Mouse (Mus musculus): ENCODE measurements around the gene Nek8. TPM values are rescaled to one million over a fixed set of nuclear protein-coding genes. Genes with fewer than 3 reads are reported as not detected.

Nek8 gene
- total and polyA plus RNA-seq, 2 experiments from 2014 or later = 8.1 to 24.6 TPM

DNA sequence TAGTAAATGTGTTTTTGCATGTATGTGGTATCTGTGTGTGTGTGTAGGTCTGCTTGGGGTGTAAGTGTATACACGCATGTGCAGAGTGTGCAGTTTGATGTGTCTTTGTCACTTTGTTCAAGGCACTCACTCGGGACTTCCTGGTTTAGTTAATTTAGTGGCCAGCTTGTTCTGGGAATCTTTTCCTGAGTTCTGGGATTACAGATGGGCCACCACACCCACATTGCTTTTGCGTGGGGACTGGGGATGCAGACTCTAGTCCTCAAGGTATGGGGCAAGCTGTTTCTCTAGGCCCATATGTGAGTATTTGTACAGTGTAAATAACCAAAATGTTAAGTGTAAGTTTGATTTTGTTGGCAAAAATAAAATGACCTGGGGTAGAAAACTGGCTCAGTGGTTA is 42.1 kb downstream of the Nek8 start:
- no peaks in the 10 kb centered on the region for H3K27me3 ChIP-seq (ENCODE audit: control insufficient read depth, insufficient read depth, low read length)
- no peak overlapping the region for H3K27ac ChIP-seq (ENCODE audit: low read depth)
- H3K36me3 ChIP-seq (replicated peaks; ENCODE audit: control insufficient read depth, insufficient read depth, low read length) = no peaks in the 10 kb centered on the region
- no peak for ATAC-seq (ENCODE audit: insufficient read depth, low read depth)
- no peak for DNase-seq (ENCODE audit: low spot score)
- TF ChIP-seq CTCF (IDR thresholded peaks at IDR 0.05; ENCODE audit: low read depth) = no peak
- TF ChIP-seq EP300 (IDR thresholded peaks at IDR 0.05; ENCODE audit: low read depth) = no peak
- H3K4me1 ChIP-seq (ENCODE audit: control insufficient read depth, insufficient read depth) = peaks cover 29% of the 10 kb centered on the region
- no peak overlapping the region for H3K9ac ChIP-seq (replicated peaks; ENCODE audit: low read depth, low read length)
- H3K4me2 ChIP-seq (ENCODE audit: low read depth, low read length) = no peak overlapping the region
- no peaks in the 10 kb centered on the region for H3K9me3 ChIP-seq (replicated peaks; ENCODE audit: control insufficient read depth, low read length)
- no peak overlapping the region for H3K4me3 ChIP-seq (ENCODE audit: low read depth, low read length)
- WGBS = 81% methylated on average over 3 of the region's 3 CpGs

DNA sequence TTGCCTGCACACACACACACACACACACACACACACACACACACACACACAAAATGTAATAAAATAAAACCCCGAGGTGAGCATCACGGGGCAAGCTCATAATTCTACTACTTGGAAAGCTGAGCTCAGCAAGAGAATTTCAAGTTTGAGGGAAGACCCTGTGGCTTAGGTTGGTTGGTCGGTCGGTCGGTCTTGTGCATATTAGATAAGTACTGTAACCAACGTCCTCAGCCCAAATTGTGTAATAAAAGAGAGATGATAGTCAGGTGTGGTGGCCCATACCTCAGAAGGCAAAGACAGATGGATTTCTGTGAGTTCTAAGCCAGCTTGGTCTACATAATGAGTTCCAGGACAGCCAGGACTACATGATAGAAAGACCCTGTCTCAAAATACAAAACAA is 42.6 kb downstream of the Nek8 start:
- no peak for ATAC-seq (ENCODE audit: insufficient read depth, low read depth)
- Histone ChIP-seq H3K4me1 (ENCODE audit: control insufficient read depth, insufficient read depth) (peaks cover 34% of the 10 kb centered on the region), H3K27ac (ENCODE audit: low read depth) (no peak overlapping the region), H3K4me2 (ENCODE audit: low read depth, low read length) (no peak overlapping the region), H3K4me3 (ENCODE audit: low read depth, low read length) (no peak overlapping the region), H3K9ac (replicated peaks; ENCODE audit: low read depth, low read length) (no peak overlapping the region), H3K27me3 (ENCODE audit: control insufficient read depth, insufficient read depth, low read length) (no peaks in the 10 kb centered on the region), H3K9me3 (replicated peaks; ENCODE audit: control insufficient read depth, low read length) (no peaks in the 10 kb centered on the region), H3K36me3 (replicated peaks; ENCODE audit: control insufficient read depth, insufficient read depth, low read length) (no peaks in the 10 kb centered on the region)
- WGBS = 84% methylated on average over 6 of the region's 6 CpGs
- DNase-seq (ENCODE audit: low spot score) = no peak
- TF ChIP-seq EP300 (IDR thresholded peaks at IDR 0.05; ENCODE audit: low read depth) (no peak), CTCF (IDR thresholded peaks at IDR 0.05; ENCODE audit: low read depth) (no peak)

DNA sequence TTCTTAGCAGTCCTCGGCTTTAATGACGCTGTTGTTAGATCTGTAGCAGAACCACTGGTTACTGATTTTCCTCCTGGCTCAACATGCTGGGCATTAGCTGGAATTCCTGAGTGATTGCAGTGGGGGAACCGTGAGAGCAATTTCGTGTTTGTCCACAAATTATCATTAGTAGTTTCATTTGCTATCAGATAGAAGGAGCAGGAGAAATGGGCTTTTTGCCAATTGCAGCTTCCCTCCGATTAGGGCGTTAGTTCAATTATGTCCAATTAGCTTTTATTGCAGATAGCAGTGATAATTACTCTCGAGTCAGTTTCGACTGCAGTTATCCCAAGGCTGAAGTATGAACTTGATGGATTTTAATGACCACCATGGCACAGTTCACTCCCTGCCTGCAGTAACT is 47.0 kb downstream of the Nek8 start:
- Histone ChIP-seq H3K36me3 (replicated peaks; ENCODE audit: control insufficient read depth, insufficient read depth, low read length) (no peaks in the 10 kb centered on the region), H3K4me2 (ENCODE audit: low read depth, low read length) (no peak overlapping the region), H3K9me3 (replicated peaks; ENCODE audit: control insufficient read depth, low read length) (no peaks in the 10 kb centered on the region), H3K27ac (ENCODE audit: low read depth) (0 out of 2 replicates have a peak overlapping the region, but pooled peaks have one; percentile 8), H3K4me3 (ENCODE audit: low read depth, low read length) (no peak overlapping the region), H3K9ac (replicated peaks; ENCODE audit: low read depth, low read length) (no peak overlapping the region), H3K4me1 (ENCODE audit: control insufficient read depth, insufficient read depth) (peaks cover 26% of the 10 kb centered on the region), H3K27me3 (ENCODE audit: control insufficient read depth, insufficient read depth, low read length) (no peaks in the 10 kb centered on the region)
- WGBS = 38% methylated on average over 8 of the region's 8 CpGs
- DNase-seq (ENCODE audit: low spot score) (no peak), ATAC-seq (ENCODE audit: insufficient read depth, low read depth) (no peak)
- no peak for TF ChIP-seq CTCF (IDR thresholded peaks at IDR 0.05; ENCODE audit: low read depth)
- no peak for TF ChIP-seq EP300 (IDR thresholded peaks at IDR 0.05; ENCODE audit: low read depth)

DNA sequence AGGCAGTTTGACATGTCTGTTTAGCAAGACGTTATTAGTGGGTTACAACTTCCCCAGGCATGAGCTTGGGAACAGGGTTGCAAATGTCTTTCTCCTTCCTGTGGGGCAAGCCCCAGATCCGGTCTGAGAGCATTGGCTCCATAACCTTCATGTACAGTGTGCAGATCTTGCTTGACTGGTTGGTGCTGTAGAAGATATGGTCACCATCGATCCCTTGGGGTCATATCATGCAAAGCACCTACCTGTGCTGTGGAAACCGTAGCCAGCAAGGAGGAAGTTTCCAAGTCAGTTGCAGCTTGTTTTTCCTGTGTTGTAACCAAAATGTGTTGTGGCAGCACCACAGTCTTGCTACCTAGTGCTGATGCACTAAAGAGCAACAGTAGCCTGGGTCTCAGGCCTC is 49.7 kb downstream of the Nek8 start:
- Histone ChIP-seq H3K4me2 (ENCODE audit: low read depth, low read length) (no peak overlapping the region), H3K27me3 (ENCODE audit: control insufficient read depth, insufficient read depth, low read length) (no peaks in the 10 kb centered on the region), H3K9me3 (replicated peaks; ENCODE audit: control insufficient read depth, low read length) (no peaks in the 10 kb centered on the region), H3K4me1 (ENCODE audit: control insufficient read depth, insufficient read depth) (peaks cover 15% of the 10 kb centered on the region; the same call in 1 of the 2 replicates), H3K9ac (replicated peaks; ENCODE audit: low read depth, low read length) (no peak overlapping the region), H3K27ac (ENCODE audit: low read depth) (no peak overlapping the region), H3K4me3 (ENCODE audit: low read depth, low read length) (no peak overlapping the region), H3K36me3 (replicated peaks; ENCODE audit: control insufficient read depth, insufficient read depth, low read length) (no peaks in the 10 kb centered on the region)
- no peak for ATAC-seq (ENCODE audit: insufficient read depth, low read depth)
- no peak for DNase-seq (ENCODE audit: low spot score)
- TF ChIP-seq CTCF (IDR thresholded peaks at IDR 0.05; ENCODE audit: low read depth) = no peak
- no peak for TF ChIP-seq EP300 (IDR thresholded peaks at IDR 0.05; ENCODE audit: low read depth)
- WGBS = 64% methylated on average over 4 of the region's 4 CpGs

DNA sequence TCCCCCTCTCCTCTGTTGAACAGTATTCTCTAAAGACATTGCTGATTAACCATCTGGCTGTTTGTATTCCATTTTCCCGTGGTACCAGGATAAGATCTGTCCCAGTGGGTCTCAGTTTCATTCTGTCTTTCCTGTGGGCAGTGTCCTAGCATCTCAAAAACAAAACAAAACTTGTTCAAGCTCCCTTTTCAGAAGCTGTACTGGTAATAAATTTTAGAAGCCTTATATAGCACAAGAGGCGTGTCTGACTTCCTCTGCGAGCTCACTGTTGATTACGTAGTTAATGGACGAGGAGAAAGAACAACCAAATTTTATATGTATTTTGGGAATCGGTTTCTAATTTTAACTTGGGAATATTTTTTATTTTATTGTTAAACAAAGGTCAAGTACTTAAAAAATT is 50.8 kb downstream of the Nek8 start:
- no peaks in the 10 kb centered on the region for H3K36me3 ChIP-seq (replicated peaks; ENCODE audit: control insufficient read depth, insufficient read depth, low read length)
- WGBS = 64% methylated on average over 6 of the region's 6 CpGs
- TF ChIP-seq EP300 (IDR thresholded peaks at IDR 0.05; ENCODE audit: low read depth) = no peak
- TF ChIP-seq CTCF (IDR thresholded peaks at IDR 0.05; ENCODE audit: low read depth) = no peak
- H3K9ac ChIP-seq (replicated peaks; ENCODE audit: low read depth, low read length) = no peak overlapping the region
- peaks cover 19% of the 10 kb centered on the region; the same call in 1 of the 2 replicates for H3K4me1 ChIP-seq (ENCODE audit: control insufficient read depth, insufficient read depth)
- no peaks in the 10 kb centered on the region for H3K27me3 ChIP-seq (ENCODE audit: control insufficient read depth, insufficient read depth, low read length)
- H3K4me2 ChIP-seq (ENCODE audit: low read depth, low read length) = no peak overlapping the region
- H3K27ac ChIP-seq (ENCODE audit: low read depth) = 0 out of 2 replicates have a peak overlapping the region, but pooled peaks have one; percentile 43
- ATAC-seq (ENCODE audit: insufficient read depth, low read depth) = no peak
- H3K9me3 ChIP-seq (replicated peaks; ENCODE audit: control insufficient read depth, low read length) = no peaks in the 10 kb centered on the region
- no peak for DNase-seq (ENCODE audit: low spot score)
- H3K4me3 ChIP-seq (ENCODE audit: low read depth, low read length) = no peak overlapping the region

DNA sequence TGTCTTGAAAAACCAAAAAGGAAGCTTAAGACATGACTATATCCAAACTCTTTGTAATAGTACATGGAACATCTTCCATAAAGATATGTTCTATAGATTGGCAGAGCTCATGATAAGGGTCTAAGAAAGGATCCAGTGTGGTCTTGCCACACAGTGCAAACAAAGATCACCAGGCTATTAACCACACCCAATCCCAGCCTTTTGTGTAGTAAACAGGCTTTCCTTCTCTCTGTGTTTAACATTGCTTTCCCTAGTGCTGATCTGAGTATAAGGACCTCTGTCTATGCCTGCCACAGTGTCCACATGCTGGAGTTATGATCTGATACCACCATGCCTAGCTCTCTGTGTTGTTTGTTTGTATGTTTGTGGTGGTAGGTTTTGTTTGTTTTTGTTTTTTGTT is 52.7 kb downstream of the Nek8 start:
- no peaks in the 10 kb centered on the region for H3K36me3 ChIP-seq (replicated peaks; ENCODE audit: control insufficient read depth, insufficient read depth, low read length)
- H3K9me3 ChIP-seq (replicated peaks; ENCODE audit: control insufficient read depth, low read length) = no peaks in the 10 kb centered on the region
- H3K27ac ChIP-seq (ENCODE audit: low read depth) = no peak overlapping the region
- no peak overlapping the region for H3K4me3 ChIP-seq (ENCODE audit: low read depth, low read length)
- ATAC-seq (ENCODE audit: insufficient read depth, low read depth) (no peak), DNase-seq (ENCODE audit: low spot score) (no peak)
- no peak for TF ChIP-seq CTCF (IDR thresholded peaks at IDR 0.05; ENCODE audit: low read depth)
- peaks cover 21% of the 10 kb centered on the region for H3K4me1 ChIP-seq (ENCODE audit: control insufficient read depth, insufficient read depth)
- H3K4me2 ChIP-seq (ENCODE audit: low read depth, low read length) = no peak overlapping the region
- no peaks in the 10 kb centered on the region for H3K27me3 ChIP-seq (ENCODE audit: control insufficient read depth, insufficient read depth, low read length)
- no peak overlapping the region for H3K9ac ChIP-seq (replicated peaks; ENCODE audit: low read depth, low read length)
